Mouse (Mus musculus): Measurements from ENCODE around the gene Camkmt. TPM values are rescaled to one million over a fixed set of nuclear protein-coding genes. Genes with fewer than 3 reads are reported as not detected.

The Camkmt gene
- total RNA-seq, 1 experiment, result 7.1 TPM

DNA sequence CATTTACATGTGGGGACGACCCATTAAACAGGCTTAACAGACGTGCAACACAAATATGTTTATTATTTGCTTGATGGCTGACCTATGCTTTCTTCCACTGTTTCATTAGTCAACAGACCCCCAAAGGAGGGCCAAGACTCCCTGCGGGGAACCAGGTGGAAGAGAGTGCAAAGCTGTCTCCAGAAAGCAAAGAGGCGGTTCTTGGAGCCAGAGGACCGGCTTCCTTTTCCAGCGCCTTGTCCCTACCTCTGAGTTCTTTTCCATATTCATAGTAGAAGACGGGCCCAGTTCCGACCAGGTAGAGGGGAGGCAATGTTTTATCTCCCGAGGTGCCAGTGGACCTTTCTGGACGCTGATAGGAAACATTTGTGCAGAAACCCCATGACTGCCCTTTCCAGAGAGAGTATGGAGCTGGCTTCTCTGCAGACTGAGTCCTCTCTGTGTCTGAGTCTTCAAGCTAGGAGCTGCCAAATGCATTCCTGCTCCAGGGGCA, 399.2 kb downstream of the Camkmt start:
- DNase-seq (ENCODE audit: low read depth, low spot score), result no peak
- Histone ChIP-seq H3K36me3 (ENCODE audit: control insufficient read depth, insufficient read depth, low read length, poor library complexity, severe bottlenecking) (no peaks in the 10 kb centered on the region), H3K4me1 (ENCODE audit: control insufficient read depth in 2 of 2, insufficient read depth in 2 of 2, low read length in 2 of 2, poor library complexity in 1 of 2) (peaks cover 0 to 10% of the 10 kb centered on the region in 2 experiments; a peak in 2 of 4 replicates), H3K4me3 (ENCODE audit: insufficient read depth in 1 of 2, low read depth in 1 of 2, low read length in 2 of 2, poor library complexity in 1 of 2, severe bottlenecking in 1 of 2) (no peak overlapping the region), H3K27ac (ENCODE audit: insufficient read depth, low read depth, low read length, poor library complexity, severe bottlenecking) (no peak overlapping the region), H3K9ac (ENCODE audit: insufficient read depth, low read depth, low read length, poor library complexity, severe bottlenecking) (no peak overlapping the region), H3K9me3 (ENCODE audit: control insufficient read depth, insufficient read depth, low read depth, low read length) (no peaks in the 10 kb centered on the region)
- TF ChIP-seq ZNF384 (IDR thresholded peaks at IDR 0.05; ENCODE audit: low read depth, low read length) (no peak), MAFK (IDR thresholded peaks at IDR 0.05; ENCODE audit: insufficient read depth, low read depth, low read length) (no peak), ZC3H11A (IDR thresholded peaks at IDR 0.05; ENCODE audit: borderline replicate concordance, low read depth, low read length) (no peak), CHD2 (IDR thresholded peaks at IDR 0.05; ENCODE audit: low read depth, low read length) (no peak), HCFC1 (IDR thresholded peaks at IDR 0.05; ENCODE audit: borderline replicate concordance, insufficient read depth, low read length) (no peak)
- in situ Hi-C loops (cut with MboI; ENCODE audit: low sequenced_read_pairs in 2 of 2, unreplicated experiment in 2 of 2), result loop anchor here in 1 of 2 experiments (5.0 to 10.0 kb wide), 2 partner anchors 128 to 205 kb away; no protein-coding TSS in a partner anchor

GRCm38 (mm10) chr17:85491491-85491890, 401.1 kb downstream of the Camkmt start:
- no peaks in the 10 kb centered on the region for H3K36me3 ChIP-seq (ENCODE audit: control insufficient read depth, insufficient read depth, low read length, poor library complexity, severe bottlenecking)
- no peak overlapping the region for H3K9ac ChIP-seq (ENCODE audit: insufficient read depth, low read depth, low read length, poor library complexity, severe bottlenecking)
- H3K4me3 ChIP-seq (ENCODE audit: insufficient read depth in 1 of 2, low read depth in 1 of 2, low read length in 2 of 2, poor library complexity in 1 of 2, severe bottlenecking in 1 of 2), result no peak overlapping the region
- in situ Hi-C loops (cut with MboI; ENCODE audit: low sequenced_read_pairs in 2 of 2, unreplicated experiment in 2 of 2), result no loop called here
- peaks cover 0 to 7% of the 10 kb centered on the region in 2 experiments; a peak in 1 of 4 replicates for H3K4me1 ChIP-seq (ENCODE audit: control insufficient read depth in 2 of 2, insufficient read depth in 2 of 2, low read length in 2 of 2, poor library complexity in 1 of 2)
- no peak for TF ChIP-seq CHD2 (IDR thresholded peaks at IDR 0.05; ENCODE audit: low read depth, low read length)
- no peak for TF ChIP-seq HCFC1 (IDR thresholded peaks at IDR 0.05; ENCODE audit: borderline replicate concordance, insufficient read depth, low read length)
- no peak for TF ChIP-seq MAFK (IDR thresholded peaks at IDR 0.05; ENCODE audit: insufficient read depth, low read depth, low read length)
- TF ChIP-seq ZC3H11A (IDR thresholded peaks at IDR 0.05; ENCODE audit: borderline replicate concordance, low read depth, low read length), result no peak
- TF ChIP-seq ZNF384 (IDR thresholded peaks at IDR 0.05; ENCODE audit: low read depth, low read length), result no peak
- DNase-seq (ENCODE audit: low read depth, low spot score), result no peak
- H3K27ac ChIP-seq (ENCODE audit: insufficient read depth, low read depth, low read length, poor library complexity, severe bottlenecking), result no peak overlapping the region
- no peaks in the 10 kb centered on the region for H3K9me3 ChIP-seq (ENCODE audit: control insufficient read depth, insufficient read depth, low read depth, low read length)

- H3K9ac ChIP-seq (ENCODE audit: insufficient read depth, low read depth, low read length, poor library complexity, severe bottlenecking), result no peak overlapping the region
- H3K27ac ChIP-seq (ENCODE audit: insufficient read depth, low read depth, low read length, poor library complexity, severe bottlenecking), result no peak overlapping the region
- peaks cover 0 to 5% of the 10 kb centered on the region in 2 experiments; a peak in 1 of 4 replicates for H3K4me1 ChIP-seq (ENCODE audit: control insufficient read depth in 2 of 2, insufficient read depth in 2 of 2, low read length in 2 of 2, poor library complexity in 1 of 2)
- no peaks in the 10 kb centered on the region for H3K9me3 ChIP-seq (ENCODE audit: control insufficient read depth, insufficient read depth, low read depth, low read length)
- no peaks in the 10 kb centered on the region for H3K36me3 ChIP-seq (ENCODE audit: control insufficient read depth, insufficient read depth, low read length, poor library complexity, severe bottlenecking)
- TF ChIP-seq ZNF384 (IDR thresholded peaks at IDR 0.05; ENCODE audit: low read depth, low read length), result no peak
- no peak for TF ChIP-seq ZC3H11A (IDR thresholded peaks at IDR 0.05; ENCODE audit: borderline replicate concordance, low read depth, low read length)
- TF ChIP-seq HCFC1 (IDR thresholded peaks at IDR 0.05; ENCODE audit: borderline replicate concordance, insufficient read depth, low read length), result no peak
- no peak for TF ChIP-seq MAFK (IDR thresholded peaks at IDR 0.05; ENCODE audit: insufficient read depth, low read depth, low read length)
- TF ChIP-seq CHD2 (IDR thresholded peaks at IDR 0.05; ENCODE audit: low read depth, low read length), result no peak
- H3K4me3 ChIP-seq (ENCODE audit: insufficient read depth in 1 of 2, low read depth in 1 of 2, low read length in 2 of 2, poor library complexity in 1 of 2, severe bottlenecking in 1 of 2), result no peak overlapping the region
- in situ Hi-C loops (cut with MboI; ENCODE audit: low sequenced_read_pairs in 2 of 2, unreplicated experiment in 2 of 2), result no loop called here
- DNase-seq (ENCODE audit: low read depth, low spot score), result no peak
Measured at GRCm38 (mm10) chr17:85493521-85493920, 403.2 kb downstream of the Camkmt start.

DNA sequence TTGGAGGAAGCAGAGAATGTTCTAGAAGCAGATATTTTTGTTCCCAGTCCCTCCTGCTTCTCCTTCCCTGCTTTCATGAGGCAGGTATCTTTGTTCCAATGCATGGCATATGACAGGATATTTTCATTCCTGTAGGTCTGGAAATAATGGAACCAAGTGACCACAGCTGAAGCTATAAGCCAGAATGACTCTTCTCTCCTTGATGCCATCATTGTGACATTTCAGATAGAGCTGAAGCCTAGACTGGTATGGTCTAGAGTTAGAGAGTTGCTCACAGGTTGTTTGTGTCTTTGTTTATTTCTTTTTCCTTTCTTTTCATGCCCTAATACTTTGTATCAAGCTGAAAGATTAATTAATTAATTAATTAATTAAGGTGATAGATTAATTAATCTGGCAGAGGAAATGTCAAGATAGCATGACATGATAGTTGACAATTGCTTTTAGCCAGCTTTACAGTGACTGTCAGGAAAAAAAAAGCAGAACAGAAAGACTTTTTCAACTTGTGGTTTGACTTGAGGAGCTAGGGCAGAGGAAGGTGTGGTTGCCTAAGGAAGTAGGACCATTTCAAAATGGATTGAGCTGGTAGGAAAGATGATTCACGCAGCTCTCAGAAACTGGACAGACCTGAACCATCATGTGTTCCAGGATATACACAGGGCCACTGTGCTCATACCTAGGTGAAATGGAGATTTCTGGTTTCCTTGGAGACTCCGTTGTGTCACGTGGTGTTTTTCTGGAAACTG, 404.8 kb downstream of the Camkmt start:
- H3K27ac ChIP-seq (ENCODE audit: insufficient read depth, low read depth, low read length, poor library complexity, severe bottlenecking), result no peak overlapping the region
- TF ChIP-seq HCFC1 (IDR thresholded peaks at IDR 0.05; ENCODE audit: borderline replicate concordance, insufficient read depth, low read length), result no peak
- H3K9me3 ChIP-seq (ENCODE audit: control insufficient read depth, insufficient read depth, low read depth, low read length), result no peaks in the 10 kb centered on the region
- H3K4me1 ChIP-seq (ENCODE audit: control insufficient read depth in 2 of 2, insufficient read depth in 2 of 2, low read length in 2 of 2, poor library complexity in 1 of 2), result no peaks in the 10 kb centered on the region; a peak in 1 of 4 replicates
- H3K4me3 ChIP-seq (ENCODE audit: insufficient read depth in 1 of 2, low read depth in 1 of 2, low read length in 2 of 2, poor library complexity in 1 of 2, severe bottlenecking in 1 of 2), result no peak overlapping the region
- H3K36me3 ChIP-seq (ENCODE audit: control insufficient read depth, insufficient read depth, low read length, poor library complexity, severe bottlenecking), result no peaks in the 10 kb centered on the region
- in situ Hi-C loops (cut with MboI; ENCODE audit: low sequenced_read_pairs in 2 of 2, unreplicated experiment in 2 of 2), result no loop called here
- no peak for DNase-seq (ENCODE audit: low read depth, low spot score)
- H3K9ac ChIP-seq (ENCODE audit: insufficient read depth, low read depth, low read length, poor library complexity, severe bottlenecking), result no peak overlapping the region

All from ES-E14 (cell line).